Mouse (Mus musculus): ENCODE measurements around the gene Lrrc43.
"Not testable (repeated sequence)": the region's sequence is repeated elsewhere in the genome, so short reads cannot be mapped to it uniquely, and the experiment has no call there.

Lrrc43 gene

DNA sequence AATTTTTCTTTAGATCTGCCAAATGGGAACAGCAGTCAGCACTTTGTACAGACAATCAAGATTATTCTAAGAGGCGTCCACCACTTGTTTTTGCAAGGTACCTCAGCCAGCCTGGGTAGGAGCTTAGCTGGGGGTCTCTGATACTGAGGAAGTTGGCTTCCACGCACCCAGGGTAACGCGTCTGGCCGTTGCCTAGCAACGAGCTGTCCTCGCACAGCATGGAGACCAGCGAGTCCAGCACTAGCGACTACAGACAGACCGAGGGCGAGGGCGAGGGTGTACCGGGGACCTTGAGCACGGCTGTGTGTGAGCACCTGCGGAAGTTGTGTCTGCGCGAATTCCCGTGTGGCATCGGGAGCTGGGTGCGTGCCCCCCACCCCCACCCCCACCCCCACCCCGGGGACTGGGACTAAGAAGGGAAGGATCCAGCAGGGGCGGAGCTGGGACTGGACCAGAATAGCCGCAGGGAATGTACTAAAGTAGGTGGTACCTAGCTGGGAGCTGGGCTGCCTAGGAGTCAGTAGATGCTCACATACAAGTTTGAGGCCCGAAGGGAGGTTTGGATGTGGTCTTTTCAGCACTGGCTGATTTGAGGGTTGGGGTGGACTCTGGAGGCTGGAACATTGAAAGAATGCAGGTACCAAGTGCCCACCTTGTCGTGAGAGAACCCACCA is at the start of gene Lrrc43, which contains the start of gene Il31:
TSS of gene Lrrc43 (plus strand) at position 194 of the 674 bp plus-strand sequence.
TSS of gene Il31 (minus strand) at position 378 of the 674 bp plus-strand sequence.
- DNase-seq: no peak

DNA sequence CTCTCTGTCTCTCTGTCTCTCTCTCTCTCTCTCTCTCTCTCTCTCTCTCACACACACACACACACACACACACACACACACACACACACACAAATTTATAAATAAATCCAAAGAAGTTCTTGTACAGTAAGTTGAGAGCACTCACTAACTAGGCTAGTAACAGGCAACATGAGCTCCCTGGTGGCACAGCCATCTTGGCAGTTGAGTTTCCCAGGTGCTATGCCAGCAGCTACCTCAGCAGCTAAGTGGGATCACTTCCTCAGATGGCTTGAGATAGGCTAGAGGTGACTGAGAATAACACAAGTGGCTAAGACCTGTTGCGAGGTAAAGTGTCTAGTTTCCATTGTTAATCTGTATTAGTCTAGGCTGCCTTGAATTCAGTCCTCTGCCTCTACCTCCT is 49.8 kb upstream of the Lrrc43 start:
- no peak for DNase-seq

DNA sequence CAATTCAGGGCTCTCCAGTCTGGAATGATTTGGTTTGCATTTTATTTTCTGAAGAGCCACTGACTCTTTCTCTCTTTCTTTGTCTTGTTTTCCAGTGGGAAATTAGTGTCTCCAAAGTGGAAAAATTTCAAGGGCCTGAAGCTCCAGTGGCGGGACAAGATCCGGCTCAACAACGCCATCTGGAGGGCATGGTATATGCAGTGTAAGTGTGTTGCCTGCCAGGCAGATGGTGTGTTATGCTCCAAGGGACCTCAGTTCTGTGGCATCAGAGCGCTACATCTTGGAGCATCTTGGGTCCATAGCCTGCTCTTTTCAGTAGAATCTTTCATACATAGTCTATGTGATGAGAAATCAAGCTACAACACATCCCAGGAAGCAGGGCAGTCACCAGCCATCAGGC is 49.2 kb upstream of the Lrrc43 start:
- peak in 1 of 2 experiments; percentile 17 for DNase-seq

DNA sequence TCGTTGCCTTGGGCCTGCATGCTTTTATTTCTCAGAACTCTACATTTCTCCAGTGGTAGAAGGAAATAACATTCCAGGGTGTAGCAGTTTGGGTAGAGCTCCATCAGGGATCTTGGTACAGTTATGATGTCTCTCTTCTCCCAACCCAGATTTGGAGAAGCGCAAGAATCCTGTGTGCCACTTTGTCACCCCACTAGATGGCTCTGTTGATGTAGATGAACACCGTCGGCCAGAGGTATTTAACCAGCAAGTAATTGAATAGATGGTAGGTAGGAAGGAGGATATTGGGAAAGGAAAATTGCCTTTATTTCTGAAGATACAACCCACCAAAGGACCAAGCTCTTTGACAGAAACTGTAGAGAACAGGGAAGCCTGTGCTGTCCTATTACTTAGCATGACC is 48.4 kb upstream of the Lrrc43 start:
- DNase-seq: no peak

DNA sequence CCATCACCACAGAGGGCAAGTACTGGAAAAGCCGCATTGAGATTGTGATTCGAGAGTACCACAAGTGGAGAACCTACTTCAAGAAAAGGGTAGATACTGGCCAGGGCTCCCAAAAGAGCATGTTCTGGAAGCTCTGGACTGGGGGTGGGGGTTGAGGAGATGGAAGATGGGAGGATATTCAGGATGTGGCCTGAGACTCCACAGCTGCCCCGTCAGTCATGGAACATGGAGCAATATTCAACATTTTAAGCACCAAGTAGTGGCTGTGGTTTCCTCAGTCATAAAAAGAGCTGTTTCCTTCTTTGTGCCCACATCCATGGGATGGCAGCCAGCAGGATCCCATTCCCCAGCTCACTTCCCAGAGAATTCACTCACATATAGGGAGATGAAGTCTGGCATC is 46.8 kb upstream of the Lrrc43 start:
- no peak for DNase-seq

DNA sequence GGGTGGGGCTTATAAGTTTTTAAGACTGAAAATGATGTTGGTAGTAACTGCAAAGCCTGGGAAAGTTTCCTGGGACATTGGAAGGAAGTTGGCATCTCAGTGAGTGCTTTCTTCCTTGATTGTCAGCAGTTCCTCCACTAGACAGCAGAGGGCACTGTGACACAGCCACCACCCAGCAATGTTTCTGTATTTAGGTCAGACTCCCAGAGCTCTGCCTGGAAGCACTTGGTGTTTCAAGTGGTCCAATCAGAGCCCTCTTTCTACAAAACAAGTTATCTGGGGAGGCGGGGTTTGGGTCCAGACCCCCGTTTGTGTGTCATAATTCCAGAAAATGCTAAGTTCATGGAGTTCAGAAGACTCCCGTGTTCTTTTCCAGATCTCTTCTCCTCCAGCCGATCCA is 45.0 kb upstream of the Lrrc43 start:
- DNase-seq: peak in 1 of 2 experiments; percentile 63

DNA sequence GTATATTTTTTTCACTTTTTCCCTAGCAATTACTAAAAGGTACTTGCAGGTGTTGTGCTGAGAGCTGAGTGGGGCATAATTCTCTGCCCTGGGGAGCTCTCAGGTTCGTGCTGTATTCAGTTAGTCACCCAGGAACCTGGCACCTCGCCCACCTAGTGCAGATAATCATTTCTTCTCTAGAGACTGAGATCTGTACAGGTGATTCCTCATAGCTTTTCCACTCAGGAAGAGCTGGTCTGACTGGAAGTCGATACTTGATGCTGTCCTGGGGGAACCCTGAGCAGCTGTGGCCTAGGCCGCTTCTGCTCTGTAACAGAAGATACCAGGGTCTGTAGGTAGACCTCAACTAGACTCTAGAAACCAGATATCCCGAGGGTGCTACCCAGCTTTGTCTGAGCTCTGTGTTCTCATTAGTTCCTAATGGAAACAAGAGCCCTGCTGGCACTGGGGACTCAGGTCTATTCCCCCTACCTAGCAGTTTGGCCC is 44.2 kb upstream of the Lrrc43 start:
- no peak for DNase-seq

DNA sequence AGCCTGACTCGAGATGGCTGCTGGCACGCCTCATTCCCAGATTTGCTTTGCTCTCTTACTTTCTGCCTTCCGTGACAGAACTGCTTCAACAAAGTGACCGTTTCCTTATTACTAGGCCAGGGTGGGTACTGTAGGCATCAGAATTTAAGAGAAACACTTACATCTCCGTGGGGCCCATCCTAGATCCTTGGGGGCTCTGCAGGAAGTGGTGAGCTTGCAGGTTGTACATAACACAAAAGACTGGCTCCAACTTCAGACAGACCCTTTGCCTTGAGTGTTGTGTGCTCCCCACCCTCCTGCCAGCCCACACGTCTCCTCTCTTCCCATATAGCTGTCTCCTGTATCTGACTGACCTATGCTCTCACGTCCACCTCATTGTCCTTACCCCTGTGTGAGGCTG is 37.2 kb upstream of the Lrrc43 start:
- DNase-seq: no peak

DNA sequence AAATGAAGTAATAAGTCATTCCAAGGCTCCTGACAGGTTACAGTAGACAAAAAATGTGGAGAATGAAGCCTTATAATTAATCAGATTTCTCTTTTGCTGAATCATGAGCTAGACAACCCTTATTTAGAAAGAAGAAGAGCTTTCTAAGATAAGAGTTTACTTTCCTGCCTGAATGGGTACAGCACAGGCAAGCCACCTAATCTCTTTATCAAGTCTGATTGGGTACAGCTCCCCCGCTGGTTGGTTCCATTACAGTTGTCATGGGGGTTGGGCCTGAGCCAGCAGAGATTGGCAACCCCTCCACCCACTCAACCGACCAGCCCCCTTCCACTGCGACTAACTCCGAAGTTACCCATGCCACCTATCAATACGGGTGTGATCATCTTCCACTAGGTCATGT is 27.7 kb upstream of the Lrrc43 start:
- DNase-seq: no peak

DNA sequence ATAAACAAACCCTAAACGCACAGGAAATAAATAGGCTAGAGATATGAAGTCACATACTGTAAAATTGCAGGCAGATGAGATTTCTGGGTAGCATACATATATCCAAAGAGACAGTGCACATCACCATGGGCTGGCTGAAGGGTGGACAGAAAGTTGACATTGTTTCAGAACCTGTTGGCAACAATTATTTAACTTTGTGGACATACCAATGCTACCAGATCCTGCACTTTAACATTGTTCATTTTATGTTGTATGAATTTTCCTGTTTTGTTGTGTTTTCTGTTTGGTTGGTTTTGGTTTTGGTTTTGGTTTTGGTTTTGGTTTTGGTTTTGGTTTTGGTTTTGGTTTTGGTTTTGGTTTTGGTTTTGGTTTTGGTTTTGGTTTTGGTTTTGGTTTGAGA is 24.5 kb upstream of the Lrrc43 start:
- no peak for DNase-seq

DNA sequence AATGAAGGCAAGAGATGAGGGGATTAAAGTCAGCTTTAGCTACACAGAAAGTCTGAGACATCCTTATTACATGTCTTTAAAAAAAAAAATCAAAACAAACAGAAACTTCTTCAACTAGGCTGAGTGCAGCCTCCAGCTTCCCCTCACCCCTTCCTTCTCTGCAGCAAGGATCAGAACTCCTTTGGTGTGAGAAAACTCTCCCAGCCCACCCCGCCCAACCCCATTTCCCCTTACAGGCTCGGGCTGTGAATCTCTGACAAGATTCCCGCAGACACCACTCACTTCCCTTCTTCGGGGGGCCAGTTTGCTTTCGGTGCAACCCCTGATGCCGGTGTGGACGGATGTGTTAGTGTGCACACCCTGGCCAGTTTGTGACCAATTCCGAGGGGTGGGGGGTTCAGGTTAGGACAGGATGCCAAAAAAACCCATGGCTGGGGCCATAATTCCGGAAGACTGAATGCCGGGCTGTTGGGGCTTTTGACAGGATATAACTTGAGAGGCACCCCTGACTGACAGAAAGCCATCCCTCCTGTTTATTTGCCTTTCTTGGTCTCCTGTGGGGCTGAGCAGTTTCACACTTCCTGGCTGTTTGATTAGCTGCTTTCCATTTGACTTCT is 18.2 kb upstream of the Lrrc43 start:
- DNase-seq: no peak

DNA sequence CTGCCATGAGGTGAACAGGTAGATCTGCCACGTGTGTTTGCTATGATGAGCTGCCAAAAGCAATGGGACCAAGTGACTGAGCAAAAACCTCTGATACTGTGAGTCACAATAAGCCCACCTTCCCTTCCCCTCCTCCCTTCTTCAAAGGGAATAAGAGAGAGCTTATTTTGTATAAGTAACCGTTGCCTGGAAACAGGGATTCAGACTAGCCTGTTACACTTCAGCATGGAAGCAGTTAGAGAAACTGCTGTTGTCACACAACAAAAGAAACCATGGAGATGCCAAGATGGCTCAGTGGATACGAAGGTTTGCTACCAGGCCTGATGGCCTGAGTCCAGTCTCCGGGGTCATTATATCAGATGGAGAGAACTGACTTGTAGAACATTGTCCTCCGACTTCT is 15.3 kb upstream of the Lrrc43 start:
- no peak for DNase-seq

DNA sequence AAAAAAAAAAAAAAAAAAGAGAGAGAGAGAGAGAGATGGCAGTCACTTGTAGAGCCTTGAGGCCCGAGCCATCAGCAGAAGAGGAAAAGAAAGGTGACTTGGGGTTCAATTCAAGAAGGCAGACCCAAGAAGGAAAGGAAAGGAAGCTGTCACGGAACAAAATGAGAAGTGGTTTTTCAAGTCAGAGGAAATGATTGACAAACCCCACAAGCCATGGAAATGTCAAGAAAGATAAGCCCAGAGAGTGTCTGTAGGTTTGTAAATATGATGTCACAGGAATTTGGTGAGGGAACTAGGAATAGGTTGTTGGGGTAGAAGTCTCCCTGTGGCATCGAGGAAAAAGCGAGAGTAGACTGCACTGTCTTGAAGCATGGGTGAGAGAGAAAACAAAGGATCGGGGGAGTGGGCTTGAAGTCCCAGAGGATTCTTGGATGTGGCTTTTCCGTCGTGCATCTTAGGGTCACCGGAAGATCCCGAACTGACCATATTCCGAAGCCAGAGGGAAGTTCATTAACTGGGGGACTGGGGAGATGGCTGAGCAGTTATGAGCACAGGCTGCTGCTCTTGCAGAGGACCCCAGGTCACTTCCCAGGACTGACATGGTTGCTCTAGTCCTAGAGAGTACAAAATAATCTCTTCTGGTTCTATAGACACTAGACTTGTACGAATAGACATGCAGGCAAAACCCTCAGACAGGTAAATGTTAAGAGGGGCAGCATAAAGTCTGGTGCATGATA is 1.3 kb upstream of the Lrrc43 start:
- DNase-seq: no peak

DNA sequence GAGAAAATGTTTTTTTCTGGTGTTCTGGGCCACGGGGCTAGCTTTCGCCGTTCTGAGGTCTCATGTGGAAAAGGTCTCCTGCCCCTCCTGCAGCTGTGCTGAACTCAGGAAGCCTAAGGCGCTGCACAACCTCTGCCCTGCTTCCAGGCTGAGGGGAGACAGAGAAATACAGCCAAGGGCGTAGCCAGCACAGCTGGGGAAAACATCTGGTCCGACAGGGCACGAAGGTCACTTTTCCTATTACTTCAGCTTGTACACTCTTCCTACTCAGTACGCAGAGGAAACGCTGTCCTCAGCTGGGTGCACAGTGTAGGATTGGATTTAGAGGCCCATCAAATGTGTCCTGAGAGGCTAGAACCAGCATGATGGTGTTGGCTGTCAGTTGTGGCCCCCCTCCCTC is 830 bp downstream of the Lrrc43 start:
- no peak for DNase-seq

DNA sequence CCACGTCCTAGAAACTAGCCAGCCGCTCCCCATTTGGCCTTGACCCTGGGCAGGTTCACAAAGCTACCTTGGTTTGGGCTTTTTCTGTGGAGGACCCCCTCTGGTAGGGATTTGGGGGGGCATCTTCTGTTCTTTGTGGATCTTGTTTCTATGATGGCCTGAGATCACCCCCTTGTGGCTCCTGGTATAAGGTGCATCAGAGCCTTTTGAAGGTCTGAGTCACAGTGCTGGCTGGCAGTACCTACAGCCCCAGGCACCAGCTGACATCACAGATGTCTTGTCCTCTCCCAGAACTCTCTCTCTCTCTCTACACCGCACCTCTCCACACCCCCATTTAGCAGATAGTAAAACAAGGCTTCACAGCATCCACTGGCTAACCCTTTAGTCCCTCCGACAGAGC is 10.6 kb downstream of the Lrrc43 start:
- peak in 1 of 2 experiments; percentile 43 for DNase-seq

DNA sequence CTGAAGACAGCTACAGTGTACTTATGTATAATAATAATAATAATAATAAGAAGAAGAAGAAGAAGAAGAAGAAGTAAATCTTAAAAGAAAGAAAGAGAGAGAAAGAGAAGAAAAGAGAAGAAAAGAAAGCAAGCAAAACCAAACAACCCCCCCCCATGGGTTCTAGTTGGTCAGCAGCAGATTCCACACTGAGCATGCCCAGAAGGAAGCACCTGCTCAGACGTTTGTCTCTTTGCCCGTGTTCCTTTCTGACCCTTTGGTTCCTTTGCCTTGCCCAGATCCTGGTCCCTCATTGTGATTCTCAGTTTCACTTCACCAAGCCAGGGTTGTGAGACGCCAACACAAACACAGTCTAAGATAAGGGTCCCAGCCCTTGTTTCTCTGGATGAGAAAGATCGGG is 12.9 kb downstream of the Lrrc43 start:
- DNase-seq: no peak

DNA sequence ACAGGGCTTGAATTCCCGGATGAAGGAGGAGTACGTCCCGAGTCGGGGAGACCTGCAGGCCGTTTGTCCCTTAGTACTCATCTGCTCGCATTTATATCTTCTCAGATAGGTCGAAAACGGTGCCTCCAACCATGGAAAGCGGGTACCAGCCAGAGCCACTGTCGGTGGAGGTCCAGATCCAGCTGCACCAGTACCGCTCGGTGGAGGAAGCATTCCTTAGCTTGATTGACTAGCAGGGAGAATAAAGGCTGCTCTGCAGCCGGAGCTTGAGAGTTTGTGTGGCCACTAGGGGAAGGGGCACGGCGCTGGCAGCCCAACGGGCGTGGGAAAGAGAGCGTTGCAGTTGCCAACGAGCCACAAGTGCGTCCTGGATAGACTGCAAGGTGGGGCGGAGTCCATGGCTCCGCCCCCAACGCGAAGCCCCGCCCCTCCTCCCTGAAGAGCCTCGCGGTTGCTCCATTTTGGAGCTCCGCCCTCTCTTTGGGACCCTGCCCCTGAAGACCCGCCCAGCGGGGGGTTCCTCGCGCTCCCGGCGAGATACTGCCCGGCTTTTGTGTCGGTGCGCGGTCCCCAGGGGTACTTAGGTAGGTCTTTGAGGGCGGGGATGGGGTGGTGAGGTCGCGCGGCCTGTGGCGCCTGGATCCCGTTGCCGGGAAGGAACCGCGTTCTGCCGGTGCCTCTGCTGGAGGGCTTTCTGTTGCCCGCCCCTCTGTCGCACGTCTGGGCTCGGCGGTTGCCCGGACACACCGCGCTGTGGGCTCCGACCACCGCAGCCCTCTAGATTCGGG is 19.0 kb downstream of the Lrrc43 start:
- DNase-seq: peak; percentile 56 to 71

DNA sequence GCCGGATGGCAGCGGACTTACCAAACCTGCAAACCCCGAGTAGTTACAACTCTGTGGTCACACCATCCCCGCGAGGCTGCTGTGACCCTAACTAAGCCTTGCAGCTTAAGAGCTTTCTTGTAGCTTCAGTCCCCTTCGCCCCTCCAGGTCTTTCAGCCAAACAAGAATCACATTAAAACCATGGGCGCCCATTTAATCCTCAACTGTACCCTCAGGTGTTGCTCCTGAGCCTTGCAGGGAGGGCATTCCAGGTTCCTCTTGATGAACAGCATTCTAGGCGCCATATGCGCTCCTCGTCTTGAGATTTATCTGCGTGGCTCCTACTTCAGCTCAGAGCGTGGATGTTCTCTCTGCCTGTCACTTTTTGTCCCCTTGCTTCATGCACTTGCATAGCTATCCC is 19.8 kb downstream of the Lrrc43 start:
- no peak for DNase-seq

DNA sequence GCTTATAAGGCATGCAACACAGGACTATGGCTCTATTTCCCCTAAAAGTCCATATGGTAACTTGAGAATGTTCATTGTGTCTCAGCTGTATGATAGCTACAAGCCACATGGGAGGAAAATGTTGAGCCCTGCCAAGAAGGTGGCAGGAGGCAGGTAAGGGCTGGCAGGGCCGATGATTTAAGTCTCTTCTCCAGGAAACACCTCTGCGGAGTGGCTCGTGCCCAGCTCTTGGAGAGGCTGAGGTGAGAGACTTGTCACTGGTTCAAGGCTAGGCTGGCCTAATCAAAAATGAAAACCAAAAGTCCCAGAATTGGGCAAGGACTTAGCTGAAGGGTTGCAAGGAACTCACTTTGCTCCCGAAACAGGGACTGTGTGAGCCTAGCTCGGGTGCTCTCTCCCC is 21.1 kb downstream of the Lrrc43 start, which contains the start of gene B3gnt4:
TSS of gene B3gnt4 (plus strand) at position 301 of the 400 bp plus-strand sequence.
- no peak for DNase-seq

DNA sequence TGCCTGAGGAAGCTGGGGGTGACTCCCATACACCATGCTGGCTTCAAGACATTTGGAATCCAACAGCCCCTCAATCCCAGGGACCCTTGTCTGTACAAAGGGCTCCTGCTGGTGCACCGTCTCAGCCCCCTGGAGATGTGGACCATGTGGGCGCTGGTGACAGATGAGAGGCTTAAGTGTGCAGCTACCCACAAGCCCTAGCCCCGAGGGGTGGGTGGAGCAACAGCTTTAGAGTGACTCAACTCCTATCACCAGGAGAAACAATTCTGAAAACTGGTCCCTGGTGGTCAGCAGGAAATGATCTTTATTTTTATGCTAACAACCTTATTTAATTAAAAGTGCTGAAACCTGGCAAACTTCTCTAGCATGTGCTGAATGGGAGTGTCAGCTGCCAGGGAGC is 22.3 kb downstream of the Lrrc43 start:
- not testable (repeated sequence) for DNase-seq

DNA sequence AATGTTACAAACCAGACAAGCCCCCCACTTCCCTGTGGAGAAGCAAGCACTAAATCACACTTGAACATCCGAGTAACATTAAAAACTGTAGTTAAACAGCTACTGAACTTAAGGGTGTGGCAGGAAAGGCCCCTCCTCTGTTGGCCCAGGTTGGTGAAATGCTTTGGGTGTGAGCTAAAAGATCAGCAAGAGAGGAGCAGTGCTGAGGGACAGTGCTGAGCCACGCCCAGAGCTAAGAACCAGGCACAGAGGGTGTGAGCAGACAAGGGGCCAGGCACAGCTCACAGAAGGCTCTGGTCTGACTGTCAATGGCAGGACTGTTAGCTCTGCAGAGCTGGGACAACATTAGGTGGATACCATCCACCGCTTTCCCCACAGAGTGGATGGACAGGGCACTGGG is 23.0 kb downstream of the Lrrc43 start:
- no peak for DNase-seq

DNA sequence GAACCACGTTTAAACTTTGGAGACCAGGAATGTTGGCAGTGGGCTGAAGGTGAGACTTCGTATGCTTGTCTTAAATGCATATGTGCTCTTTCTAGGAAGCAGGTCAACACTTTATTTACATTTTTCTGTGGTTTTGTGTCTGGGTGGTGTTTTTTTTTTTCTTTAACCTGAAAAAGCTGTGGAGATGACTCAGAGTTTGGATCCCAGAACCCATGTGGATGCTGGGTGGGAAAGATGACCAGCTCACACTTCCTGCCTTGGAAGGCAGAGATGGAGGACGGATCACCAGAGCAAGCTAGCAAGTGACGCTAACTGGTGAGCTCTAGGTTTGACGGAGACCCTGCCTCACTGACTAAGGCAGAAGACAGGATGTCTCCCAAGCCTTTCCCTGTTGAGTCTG is 25.8 kb downstream of the Lrrc43 start:
- DNase-seq: no peak

DNA sequence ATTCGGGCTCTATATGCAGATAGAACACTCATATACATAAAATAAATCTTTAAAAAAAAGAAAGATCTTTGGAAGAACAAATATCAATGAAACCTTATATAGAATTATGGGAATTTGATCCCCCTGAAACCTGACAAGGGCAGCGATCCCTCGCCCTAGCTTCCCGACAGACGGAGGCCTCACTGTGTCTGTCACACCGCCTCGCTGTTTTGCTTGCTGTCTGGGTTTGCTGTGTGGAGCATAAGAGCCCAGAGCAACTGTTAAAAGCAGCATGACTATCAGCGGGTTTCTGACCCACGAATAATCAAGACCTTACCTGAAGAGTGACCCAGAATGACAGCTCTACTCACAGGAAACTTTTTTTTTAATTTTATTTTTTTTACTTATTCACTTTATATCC is 31.6 kb downstream of the Lrrc43 start:
- DNase-seq: no peak
